Mouse (Mus musculus): ENCODE data around the gene Pknox2. TPM values are rescaled to one million over a fixed set of nuclear protein-coding genes. Genes with fewer than 3 reads are reported as not detected.

Pknox2 gene
- polyA plus RNA-seq, 1 experiment from 2014 or later, result 7.2 TPM

GRCm38 (mm10) chr9:36950271-36951132 is 196.7 kb downstream of the Pknox2 start:
- H3K9ac ChIP-seq (ENCODE audit: low read depth, low read length), result no peak overlapping the region
- no peak overlapping the region for H3K4me3 ChIP-seq (ENCODE audit: low read length)
- H3K9me3 ChIP-seq (ENCODE audit: control insufficient read depth, low read length), result no peaks in the 10 kb centered on the region
- H3K36me3 ChIP-seq (ENCODE audit: control insufficient read depth, insufficient read depth, low read length), result no peaks in the 10 kb centered on the region
- 29% methylated on average over 14 of the region's 14 CpGs for WGBS
- H3K4me1 ChIP-seq (ENCODE audit: control insufficient read depth, insufficient read depth, low read length), result no peaks in the 10 kb centered on the region
- H3K4me2 ChIP-seq (ENCODE audit: low read depth, low read length), result no peak overlapping the region
- no peak for ATAC-seq
- no peak overlapping the region for H3K27ac ChIP-seq (ENCODE audit: low read length)
- no peaks in the 10 kb centered on the region for H3K27me3 ChIP-seq (replicated peaks; ENCODE audit: control insufficient read depth, insufficient read depth, low read length)

- H3K27ac ChIP-seq (ENCODE audit: low read length), result no peak overlapping the region
- H3K9ac ChIP-seq (ENCODE audit: low read depth, low read length), result no peak overlapping the region
- H3K4me1 ChIP-seq (ENCODE audit: control insufficient read depth, insufficient read depth, low read length), result no peaks in the 10 kb centered on the region
- no peaks in the 10 kb centered on the region for H3K27me3 ChIP-seq (replicated peaks; ENCODE audit: control insufficient read depth, insufficient read depth, low read length)
- ATAC-seq, result no peak
- 91% methylated on average over 5 of the region's 5 CpGs for WGBS
- no peaks in the 10 kb centered on the region for H3K9me3 ChIP-seq (ENCODE audit: control insufficient read depth, low read length)
- H3K4me2 ChIP-seq (ENCODE audit: low read depth, low read length), result no peak overlapping the region
- no peaks in the 10 kb centered on the region for H3K36me3 ChIP-seq (ENCODE audit: control insufficient read depth, insufficient read depth, low read length)
- H3K4me3 ChIP-seq (ENCODE audit: low read length), result no peak overlapping the region
Observed at GRCm38 (mm10) chr9:36948181-36948580, 199.0 kb downstream of the Pknox2 start.

- 83% methylated on average over 5 of the region's 5 CpGs for WGBS
- no peak overlapping the region for H3K27ac ChIP-seq (ENCODE audit: low read length)
- H3K36me3 ChIP-seq (ENCODE audit: control insufficient read depth, insufficient read depth, low read length), result no peaks in the 10 kb centered on the region
- no peak overlapping the region for H3K9ac ChIP-seq (ENCODE audit: low read depth, low read length)
- no peak for ATAC-seq
- no peaks in the 10 kb centered on the region for H3K4me1 ChIP-seq (ENCODE audit: control insufficient read depth, insufficient read depth, low read length)
- no peaks in the 10 kb centered on the region for H3K9me3 ChIP-seq (ENCODE audit: control insufficient read depth, low read length)
- H3K27me3 ChIP-seq (replicated peaks; ENCODE audit: control insufficient read depth, insufficient read depth, low read length), result no peaks in the 10 kb centered on the region
- no peak overlapping the region for H3K4me3 ChIP-seq (ENCODE audit: low read length)
- no peak overlapping the region for H3K4me2 ChIP-seq (ENCODE audit: low read depth, low read length)
Observed at GRCm38 (mm10) chr9:36947056-36947694, 200.0 kb downstream of the Pknox2 start.

GRCm38 (mm10) chr9:36944843-36945242 is 202.4 kb downstream of the Pknox2 start:
- no peaks in the 10 kb centered on the region for H3K36me3 ChIP-seq (ENCODE audit: control insufficient read depth, insufficient read depth, low read length)
- no peaks in the 10 kb centered on the region for H3K27me3 ChIP-seq (replicated peaks; ENCODE audit: control insufficient read depth, insufficient read depth, low read length)
- H3K27ac ChIP-seq (ENCODE audit: low read length), result no peak overlapping the region
- ATAC-seq, result no peak
- no peak overlapping the region for H3K4me3 ChIP-seq (ENCODE audit: low read length)
- H3K4me1 ChIP-seq (ENCODE audit: control insufficient read depth, insufficient read depth, low read length), result no peaks in the 10 kb centered on the region
- H3K4me2 ChIP-seq (ENCODE audit: low read depth, low read length), result no peak overlapping the region
- no peaks in the 10 kb centered on the region for H3K9me3 ChIP-seq (ENCODE audit: control insufficient read depth, low read length)
- no peak overlapping the region for H3K9ac ChIP-seq (ENCODE audit: low read depth, low read length)
- 70% methylated on average over 7 of the region's 7 CpGs for WGBS

GRCm38 (mm10) chr9:36942561-36942960 is 204.6 kb downstream of the Pknox2 start:
- no peak overlapping the region for H3K4me2 ChIP-seq (ENCODE audit: low read depth, low read length)
- WGBS, result 87% methylated on average over 2 of the region's 2 CpGs
- no peaks in the 10 kb centered on the region for H3K9me3 ChIP-seq (ENCODE audit: control insufficient read depth, low read length)
- H3K27ac ChIP-seq (ENCODE audit: low read length), result no peak overlapping the region
- H3K9ac ChIP-seq (ENCODE audit: low read depth, low read length), result no peak overlapping the region
- no peaks in the 10 kb centered on the region for H3K36me3 ChIP-seq (ENCODE audit: control insufficient read depth, insufficient read depth, low read length)
- no peak for ATAC-seq
- H3K4me1 ChIP-seq (ENCODE audit: control insufficient read depth, insufficient read depth, low read length), result no peaks in the 10 kb centered on the region
- no peak overlapping the region for H3K4me3 ChIP-seq (ENCODE audit: low read length)
- no peaks in the 10 kb centered on the region for H3K27me3 ChIP-seq (replicated peaks; ENCODE audit: control insufficient read depth, insufficient read depth, low read length)

- Histone ChIP-seq H3K4me1 (ENCODE audit: control insufficient read depth, insufficient read depth, low read length) (no peaks in the 10 kb centered on the region), H3K36me3 (ENCODE audit: control insufficient read depth, insufficient read depth, low read length) (no peaks in the 10 kb centered on the region), H3K4me2 (ENCODE audit: low read depth, low read length) (no peak overlapping the region), H3K27me3 (replicated peaks; ENCODE audit: control insufficient read depth, insufficient read depth, low read length) (no peaks in the 10 kb centered on the region), H3K9ac (ENCODE audit: low read depth, low read length) (no peak overlapping the region), H3K27ac (ENCODE audit: low read length) (no peak overlapping the region), H3K4me3 (ENCODE audit: low read length) (no peak overlapping the region), H3K9me3 (ENCODE audit: control insufficient read depth, low read length) (no peaks in the 10 kb centered on the region)
- ATAC-seq, result no peak
- 72% methylated on average over 4 of the region's 4 CpGs for WGBS
Observed at GRCm38 (mm10) chr9:36942131-36942530, 205.1 kb downstream of the Pknox2 start.

GRCm38 (mm10) chr9:36941565-36941964 is 205.6 kb downstream of the Pknox2 start:
- no peak overlapping the region for H3K27ac ChIP-seq (ENCODE audit: low read length)
- H3K4me1 ChIP-seq (ENCODE audit: control insufficient read depth, insufficient read depth, low read length), result no peaks in the 10 kb centered on the region
- H3K4me3 ChIP-seq (ENCODE audit: low read length), result no peak overlapping the region
- no peaks in the 10 kb centered on the region for H3K9me3 ChIP-seq (ENCODE audit: control insufficient read depth, low read length)
- no peak overlapping the region for H3K9ac ChIP-seq (ENCODE audit: low read depth, low read length)
- no peak for ATAC-seq
- H3K4me2 ChIP-seq (ENCODE audit: low read depth, low read length), result no peak overlapping the region
- no peaks in the 10 kb centered on the region for H3K36me3 ChIP-seq (ENCODE audit: control insufficient read depth, insufficient read depth, low read length)
- no peaks in the 10 kb centered on the region for H3K27me3 ChIP-seq (replicated peaks; ENCODE audit: control insufficient read depth, insufficient read depth, low read length)
- 30% methylated on average over 5 of the region's 5 CpGs for WGBS

GRCm38 (mm10) chr9:36938601-36939078 is 208.6 kb downstream of the Pknox2 start:
- H3K4me3 ChIP-seq (ENCODE audit: low read length), result no peak overlapping the region
- H3K4me1 ChIP-seq (ENCODE audit: control insufficient read depth, insufficient read depth, low read length), result no peaks in the 10 kb centered on the region
- no peak overlapping the region for H3K4me2 ChIP-seq (ENCODE audit: low read depth, low read length)
- 57% methylated on average over 8 of the region's 8 CpGs for WGBS
- H3K9me3 ChIP-seq (ENCODE audit: control insufficient read depth, low read length), result no peaks in the 10 kb centered on the region
- no peak for ATAC-seq
- no peak overlapping the region for H3K9ac ChIP-seq (ENCODE audit: low read depth, low read length)
- H3K27me3 ChIP-seq (replicated peaks; ENCODE audit: control insufficient read depth, insufficient read depth, low read length), result no peaks in the 10 kb centered on the region
- H3K27ac ChIP-seq (ENCODE audit: low read length), result no peak overlapping the region
- no peaks in the 10 kb centered on the region for H3K36me3 ChIP-seq (ENCODE audit: control insufficient read depth, insufficient read depth, low read length)

GRCm38 (mm10) chr9:36933813-36934493 is 213.3 kb downstream of the Pknox2 start:
- peak; percentile 71 for ATAC-seq
- H3K4me2 ChIP-seq (ENCODE audit: low read depth, low read length), result no peak overlapping the region
- H3K4me1 ChIP-seq (ENCODE audit: control insufficient read depth, insufficient read depth, low read length), result no peaks in the 10 kb centered on the region

More at GRCm38 (mm10) chr9:36933813-36934493, 213.3 kb downstream of the Pknox2 start:
- Histone ChIP-seq H3K27ac (ENCODE audit: low read length) (no peak overlapping the region), H3K4me3 (ENCODE audit: low read length) (no peak overlapping the region), H3K36me3 (ENCODE audit: control insufficient read depth, insufficient read depth, low read length) (no peaks in the 10 kb centered on the region), H3K27me3 (replicated peaks; ENCODE audit: control insufficient read depth, insufficient read depth, low read length) (no peaks in the 10 kb centered on the region), H3K9ac (ENCODE audit: low read depth, low read length) (no peak overlapping the region), H3K9me3 (ENCODE audit: control insufficient read depth, low read length) (no peaks in the 10 kb centered on the region)
- 43% methylated on average over 16 of the region's 16 CpGs for WGBS
